Mouse (Mus musculus): ENCODE data around the gene Ppp5c. TPM values are rescaled to one million over a fixed set of nuclear protein-coding genes. Genes with fewer than 3 reads are reported as not detected.

Ppp5c gene
- polyA plus RNA-seq, 1 experiment = 199 TPM

GRCm38 (mm10) chr7:17058816-17059462 is 31.2 kb upstream of the Ppp5c start:
- peak; percentile 85 for DNase-seq
- Histone ChIP-seq H3K4me1 (ENCODE audit: control insufficient read depth, insufficient read depth, low read length) (peaks cover 48% of the 10 kb centered on the region), H3K4me3 (ENCODE audit: insufficient read depth, low read depth, low read length) (no peak overlapping the region)

GRCm38 (mm10) chr7:17058071-17058689 is 30.5 kb upstream of the Ppp5c start:
- DNase-seq = peak; percentile 89
- WGBS = 9% methylated on average over 16 of the region's 16 CpGs
- TF ChIP-seq POLR2A (IDR thresholded peaks at IDR 0.05; ENCODE audit: low read depth, low read length) = peak; percentile 47
- TF ChIP-seq CTCF (conservative IDR thresholded peaks at IDR 0.05; ENCODE audit: insufficient read depth, insufficient read length, low read depth, low read length) = no peak; the same call in 1 of the 2 replicates
- Histone ChIP-seq H3K36me3 (ENCODE audit: control insufficient read depth, insufficient read depth, low read length) (no peaks in the 10 kb centered on the region), H3K4me1 (ENCODE audit: control insufficient read depth, insufficient read depth, low read length) (peaks cover 46% of the 10 kb centered on the region), H3K27me3 (replicated peaks; ENCODE audit: control insufficient read depth, insufficient read depth, low read length) (no peaks in the 10 kb centered on the region), H3K4me3 (ENCODE audit: insufficient read depth, low read depth, low read length) (no peak overlapping the region), H3K27ac (ENCODE audit: insufficient read depth, low read depth, low read length) (peak overlapping the region; percentile 90)

More at GRCm38 (mm10) chr7:17058816-17059462, 31.2 kb upstream of the Ppp5c start:
- H3K36me3 ChIP-seq (ENCODE audit: control insufficient read depth, insufficient read depth, low read length) = no peaks in the 10 kb centered on the region
- WGBS = 21% methylated on average over 8 of the region's 8 CpGs
- no peaks in the 10 kb centered on the region for H3K27me3 ChIP-seq (replicated peaks; ENCODE audit: control insufficient read depth, insufficient read depth, low read length)
- peak overlapping the region; percentile 90 for H3K27ac ChIP-seq (ENCODE audit: insufficient read depth, low read depth, low read length)
- TF ChIP-seq POLR2A (IDR thresholded peaks at IDR 0.05; ENCODE audit: low read depth, low read length) = no peak
- TF ChIP-seq CTCF (conservative IDR thresholded peaks at IDR 0.05; ENCODE audit: insufficient read depth, insufficient read length, low read depth, low read length) = no peak

GRCm38 (mm10) chr7:17056601-17057523 is 29.1 kb upstream of the Ppp5c start:
- peak overlapping the region; percentile 79 for H3K4me3 ChIP-seq (ENCODE audit: insufficient read depth, low read depth, low read length)
- DNase-seq = no peak
- H3K27ac ChIP-seq (ENCODE audit: insufficient read depth, low read depth, low read length) = peak overlapping the region; percentile 94
- WGBS = 38% methylated on average over 14 of the region's 14 CpGs
- no peaks in the 10 kb centered on the region for H3K36me3 ChIP-seq (ENCODE audit: control insufficient read depth, insufficient read depth, low read length)
- peaks cover 35% of the 10 kb centered on the region for H3K4me1 ChIP-seq (ENCODE audit: control insufficient read depth, insufficient read depth, low read length)
- no peaks in the 10 kb centered on the region for H3K27me3 ChIP-seq (replicated peaks; ENCODE audit: control insufficient read depth, insufficient read depth, low read length)
- TF ChIP-seq CTCF (conservative IDR thresholded peaks at IDR 0.05; ENCODE audit: insufficient read depth, insufficient read length, low read depth, low read length) (no peak), POLR2A (IDR thresholded peaks at IDR 0.05; ENCODE audit: low read depth, low read length) (no peak)

GRCm38 (mm10) chr7:17056081-17056581 is 28.4 kb upstream of the Ppp5c start:
- TF ChIP-seq CTCF (conservative IDR thresholded peaks at IDR 0.05; ENCODE audit: insufficient read depth, insufficient read length, low read depth, low read length) = no peak
- peak; percentile 95 for TF ChIP-seq POLR2A (IDR thresholded peaks at IDR 0.05; ENCODE audit: low read depth, low read length)
- Histone ChIP-seq H3K36me3 (ENCODE audit: control insufficient read depth, insufficient read depth, low read length) (no peaks in the 10 kb centered on the region), H3K4me3 (ENCODE audit: insufficient read depth, low read depth, low read length) (peak overlapping the region; percentile 79), H3K27me3 (replicated peaks; ENCODE audit: control insufficient read depth, insufficient read depth, low read length) (no peaks in the 10 kb centered on the region), H3K4me1 (ENCODE audit: control insufficient read depth, insufficient read depth, low read length) (peaks cover 35% of the 10 kb centered on the region), H3K27ac (ENCODE audit: insufficient read depth, low read depth, low read length) (peak overlapping the region; percentile 94)
- under 1% methylated on average over 42 of the region's 42 CpGs for WGBS
- DNase-seq = peak; percentile 98

GRCm38 (mm10) chr7:17055287-17055946 is 27.7 kb upstream of the Ppp5c start:
- H3K4me1 ChIP-seq (ENCODE audit: control insufficient read depth, insufficient read depth, low read length) = peaks cover 33% of the 10 kb centered on the region
- H3K4me3 ChIP-seq (ENCODE audit: insufficient read depth, low read depth, low read length) = no peak overlapping the region
- no peak for DNase-seq
- peak overlapping the region; percentile 61; the same call in 1 of the 2 replicates for H3K27ac ChIP-seq (ENCODE audit: insufficient read depth, low read depth, low read length)
- no peaks in the 10 kb centered on the region for H3K27me3 ChIP-seq (replicated peaks; ENCODE audit: control insufficient read depth, insufficient read depth, low read length)
- TF ChIP-seq POLR2A (IDR thresholded peaks at IDR 0.05; ENCODE audit: low read depth, low read length) (no peak), CTCF (conservative IDR thresholded peaks at IDR 0.05; ENCODE audit: insufficient read depth, insufficient read length, low read depth, low read length) (no peak)
- WGBS = 95% methylated on average over 4 of the region's 4 CpGs
- no peaks in the 10 kb centered on the region for H3K36me3 ChIP-seq (ENCODE audit: control insufficient read depth, insufficient read depth, low read length)

- 79% methylated on average over 16 of the region's 16 CpGs for WGBS
- Histone ChIP-seq H3K4me1 (ENCODE audit: control insufficient read depth, insufficient read depth, low read length) (peaks cover 25% of the 10 kb centered on the region), H3K27ac (ENCODE audit: insufficient read depth, low read depth, low read length) (no peak overlapping the region), H3K4me3 (ENCODE audit: insufficient read depth, low read depth, low read length) (no peak overlapping the region), H3K27me3 (replicated peaks; ENCODE audit: control insufficient read depth, insufficient read depth, low read length) (no peaks in the 10 kb centered on the region), H3K36me3 (ENCODE audit: control insufficient read depth, insufficient read depth, low read length) (no peaks in the 10 kb centered on the region)
- DNase-seq = no peak
- TF ChIP-seq CTCF (conservative IDR thresholded peaks at IDR 0.05; ENCODE audit: insufficient read depth, insufficient read length, low read depth, low read length) (no peak), POLR2A (IDR thresholded peaks at IDR 0.05; ENCODE audit: low read depth, low read length) (no peak)
Measured at GRCm38 (mm10) chr7:17054325-17054989, 26.7 kb upstream of the Ppp5c start.
